Mouse (Mus musculus): ENCODE measurements around the gene Mapk14.
A peak's percentile ranks its signal among the peaks of the same experiment; 100 is the strongest.

Mapk14 gene

GRCm38 (mm10) chr17:28779735-28780134, 88.6 kb downstream of the Mapk14 start:
- no peak for DNase-seq (ENCODE audit: low read depth, low spot score)

GRCm38 (mm10) chr17:28780836-28781235, 89.7 kb downstream of the Mapk14 start:
- no peak for DNase-seq (ENCODE audit: low read depth, low spot score)

GRCm38 (mm10) chr17:28781290-28782045, 90.3 kb downstream of the Mapk14 start:
- no peak for DNase-seq (ENCODE audit: low read depth, low spot score)

GRCm38 (mm10) chr17:28785036-28785435, 93.9 kb downstream of the Mapk14 start:
- peak; percentile 70 for DNase-seq (ENCODE audit: low read depth, low spot score)

- DNase-seq (ENCODE audit: low read depth, low spot score), result no peak
These were observed 96.4 kb downstream of the Mapk14 start for GRCm38 (mm10) chr17:28787507-28787906.

GRCm38 (mm10) chr17:28797031-28797430, 105.9 kb downstream of the Mapk14 start:
- DNase-seq (ENCODE audit: low read depth, low spot score), result no peak

Measured in WW6 (cell line).